Mouse (Mus musculus) thymus, adult 2 months (tissue): ENCODE measurements around the gene Psmd13. TPM values are rescaled to one million over a fixed set of nuclear protein-coding genes. Genes with fewer than 3 reads are reported as not detected.

Experiments used
- DNase-seq: peaks from one replicate; pipeline ENCODE4 v3.0.0; 2021
- H3K27ac ChIP-seq: fragments of 200-500 bp; 2 replicates; pipeline ENCODE4 v1.5.1; 2012; ENCODE audit warnings: low read length, control low read depth; ENCODE audit not compliant: control insufficient read depth, insufficient read depth
- H3K27me3 ChIP-seq: fragments of 200-500 bp; 2 replicates; pipeline ENCODE4 v1.6.1; 2012; ENCODE audit warnings: mild to moderate bottlenecking, low read length, moderate library complexity, mixed read lengths; ENCODE audit not compliant: control insufficient read depth, insufficient read depth
- H3K36me3 ChIP-seq: fragments of 200-500 bp; 2 replicates; pipeline ENCODE4 v1.6.1; 2012; ENCODE audit warnings: mild to moderate bottlenecking, low read length, moderate library complexity; ENCODE audit not compliant: control insufficient read depth, insufficient read depth
- H3K4me1 ChIP-seq: fragments of 200-500 bp; replicated peaks from 2 replicates; pipeline ENCODE4 v1.6.1; 2012; ENCODE audit warnings: low read length; ENCODE audit not compliant: control insufficient read depth, insufficient read depth
- H3K4me3 ChIP-seq: fragments of 200-500 bp; 2 replicates; pipeline ENCODE4 v1.5.1; 2012; ENCODE audit warnings: mild to moderate bottlenecking, low read length, control low read depth, moderate library complexity; ENCODE audit not compliant: control insufficient read depth, insufficient read depth
- CTCF ChIP-seq: fragments of 200-500 bp; IDR thresholded peaks from 2 replicates; pipeline ENCODE4 v1.5.1; 2012; ENCODE audit warnings: mild to moderate bottlenecking, control low read depth, low read length, moderate library complexity, borderline replicate concordance; ENCODE audit not compliant: control insufficient read depth, poor library complexity, insufficient read depth; ENCODE audit errors: extremely low read depth
- POLR2A ChIP-seq: fragments of 200-500 bp; IDR thresholded peaks from 2 replicates; pipeline ENCODE4 v1.6.1; 2012; ENCODE audit warnings: mild to moderate bottlenecking, low read length, control low read depth, moderate library complexity; ENCODE audit not compliant: control insufficient read depth, poor library complexity, insufficient read depth; ENCODE audit errors: extremely low read depth
- WGBS: fragments of 180-500 bp; shearing (Covaris S2); methylation state at CpG from one replicate; pipeline ENCODE4 v1.1.7; 2018; 5-methylcytosine and 5-hydroxymethylcytosine counted together
- polyA plus RNA-seq: library from polyadenylated mRNA; depleted of rRNA; stranded (reverse); fragments of >200 nt; gene quantifications from 2 replicates; pipeline ENCODE4 v1.2.3, GENCODE M21; 2012

The Psmd13 gene
- polyA plus RNA-seq, 1 experiment = 100 TPM

- Histone ChIP-seq H3K27ac (no peak overlapping the region), H3K36me3 (no peaks in the 10 kb centered on the region; the same call in 1 of the 2 replicates), H3K4me1 (no peaks in the 10 kb centered on the region), H3K4me3 (no peak overlapping the region), H3K27me3 (no peaks in the 10 kb centered on the region)
- 28% methylated on average over 13 of the region's 13 CpGs for WGBS
- TF ChIP-seq POLR2A = no peak
- peak; percentile 90; the same call in 1 of the 2 replicates for TF ChIP-seq CTCF
- peak; percentile 82 for DNase-seq
These were observed 21.4 kb downstream of the Psmd13 start for GRCm38 (mm10) chr7:140903212-140903611.

GRCm38 (mm10) chr7:140905642-140906081, 23.9 kb downstream of the Psmd13 start:
- no peaks in the 10 kb centered on the region for H3K36me3 ChIP-seq
- WGBS = 99% methylated on average over 2 of the region's 2 CpGs
- H3K27ac ChIP-seq = no peak overlapping the region
- H3K27me3 ChIP-seq = no peaks in the 10 kb centered on the region
- TF ChIP-seq POLR2A = no peak
- no peak for TF ChIP-seq CTCF
- no peak for DNase-seq
- H3K4me1 ChIP-seq = peaks cover 8% of the 10 kb centered on the region
- no peak overlapping the region for H3K4me3 ChIP-seq

GRCm38 (mm10) chr7:140907131-140907530, 25.4 kb downstream of the Psmd13 start:
- H3K4me3 ChIP-seq = no peak overlapping the region
- WGBS = 92% methylated on average over 13 of the region's 13 CpGs
- H3K36me3 ChIP-seq = no peaks in the 10 kb centered on the region
- peaks cover 8% of the 10 kb centered on the region for H3K4me1 ChIP-seq
- H3K27ac ChIP-seq = no peak overlapping the region
- no peak for DNase-seq
- H3K27me3 ChIP-seq = no peaks in the 10 kb centered on the region
- TF ChIP-seq CTCF = no peak
- TF ChIP-seq POLR2A = no peak

GRCm38 (mm10) chr7:140907697-140908096, 25.9 kb downstream of the Psmd13 start:
- Histone ChIP-seq H3K4me3 (no peak overlapping the region), H3K27ac (no peak overlapping the region), H3K4me1 (peaks cover 8% of the 10 kb centered on the region), H3K36me3 (no peaks in the 10 kb centered on the region), H3K27me3 (no peaks in the 10 kb centered on the region)
- DNase-seq = no peak
- TF ChIP-seq CTCF (no peak), POLR2A (no peak)
- 87% methylated on average over 7 of the region's 7 CpGs for WGBS

GRCm38 (mm10) chr7:140908181-140908580, 26.4 kb downstream of the Psmd13 start:
- no peak for DNase-seq
- Histone ChIP-seq H3K4me1 (peaks cover 8% of the 10 kb centered on the region), H3K36me3 (no peaks in the 10 kb centered on the region), H3K27me3 (no peaks in the 10 kb centered on the region), H3K4me3 (no peak overlapping the region), H3K27ac (no peak overlapping the region)
- WGBS = 81% methylated on average over 7 of the region's 7 CpGs
- TF ChIP-seq CTCF (no peak), POLR2A (no peak)

- peak; percentile 78 for DNase-seq
- H3K4me1 ChIP-seq = peaks cover 8% of the 10 kb centered on the region
- WGBS = 3% methylated on average over 19 of the region's 19 CpGs
These were observed 26.9 kb downstream of the Psmd13 start for GRCm38 (mm10) chr7:140908634-140909107.

GRCm38 (mm10) chr7:140912293-140912692, 30.5 kb downstream of the Psmd13 start:
- Histone ChIP-seq H3K4me1 (peaks cover 8% of the 10 kb centered on the region), H3K27ac (no peak overlapping the region), H3K4me3 (no peak overlapping the region), H3K27me3 (no peaks in the 10 kb centered on the region), H3K36me3 (no peaks in the 10 kb centered on the region)
- WGBS = 69% methylated on average over 3 of the region's 3 CpGs
- no peak for DNase-seq
- no peak for TF ChIP-seq POLR2A
- TF ChIP-seq CTCF = no peak

More at GRCm38 (mm10) chr7:140908634-140909107, 26.9 kb downstream of the Psmd13 start:
- Histone ChIP-seq H3K27ac (no peak overlapping the region), H3K36me3 (no peaks in the 10 kb centered on the region), H3K4me3 (0 out of 2 replicates have a peak overlapping the region, but pooled peaks have one; percentile 10), H3K27me3 (no peaks in the 10 kb centered on the region)
- TF ChIP-seq CTCF (peak; percentile 79; the same call in 1 of the 2 replicates), POLR2A (no peak)
